Mouse (Mus musculus) forebrain, embryonic 14.5 days (tissue): ENCODE data around the gene Mea1. TPM values are rescaled to one million over a fixed set of nuclear protein-coding genes. Genes with fewer than 3 reads are reported as not detected.

Experiments used
- ATAC-seq: fragments of 200-750 bp; cut with Nextera tagmentation; 2 replicates; pipeline ENCODE4 v1.8.0; 2017; ENCODE audit warnings: mild to moderate bottlenecking, moderate library complexity
- DNase-seq: peaks from one replicate; pipeline ENCODE4 v3.0.0-alpha.2; 2015; ENCODE audit warnings: low spot score
- H3K27ac ChIP-seq: fragments of 300-500 bp; sonication (generic); 2 replicates; pipeline ENCODE4 v1.5.1; 2014; ENCODE audit warnings: low read depth, mild to moderate bottlenecking, control low read depth, low read length, moderate library complexity
- H3K27me3 ChIP-seq: fragments of 300-500 bp; sonication (generic); replicated peaks from 2 replicates; pipeline ENCODE4 v1.6.1; 2014; ENCODE audit warnings: low read length, control low read depth, mixed read lengths; ENCODE audit not compliant: control insufficient read depth, insufficient read depth
- H3K36me3 ChIP-seq: fragments of 300-500 bp; sonication (generic); 2 replicates; pipeline ENCODE4 v1.6.1; 2014; ENCODE audit warnings: low read length, control low read depth; ENCODE audit not compliant: control insufficient read depth, insufficient read depth
- H3K4me1 ChIP-seq: fragments of 300-500 bp; sonication (generic); 2 replicates; pipeline ENCODE4 v1.6.1; 2014; ENCODE audit warnings: antibody characterized with exemption, low read length, control low read depth; ENCODE audit not compliant: control insufficient read depth, insufficient read depth
- H3K4me2 ChIP-seq: fragments of 300-500 bp; sonication (generic); 2 replicates; pipeline ENCODE4 v1.6.1; 2014; ENCODE audit warnings: mild to moderate bottlenecking, control low read depth, low read length
- H3K4me3 ChIP-seq: fragments of 300-500 bp; sonication (generic); 2 replicates; pipeline ENCODE4 v1.5.1; 2014; ENCODE audit warnings: low read depth, low read length, control low read depth
- H3K9ac ChIP-seq: fragments of 300-500 bp; sonication (generic); 2 replicates; pipeline ENCODE4 v1.6.1; 2014; ENCODE audit warnings: mild to moderate bottlenecking, low read length, control low read depth, moderate library complexity
- H3K9me3 ChIP-seq: fragments of 300-500 bp; sonication (generic); replicated peaks from 2 replicates; pipeline ENCODE4 v1.6.1; 2016; ENCODE audit warnings: low read length, control low read depth, mixed read lengths; ENCODE audit not compliant: control insufficient read depth
- WGBS: fragments of 180-500 bp; shearing (Covaris S2); extraction: QIAGEN DNeasy Blood & Tissue Kit; methylation state at CpG from one replicate; pipeline ENCODE4 v1.1.7; 2014; 5-methylcytosine and 5-hydroxymethylcytosine counted together
- polyA plus RNA-seq: library from polyadenylated mRNA; unstranded; fragments of >200 nt; fragmentation: Nextera tagmentation; extraction: Ambion mirVana; gene quantifications from 2 replicates; pipeline ENCODE4 v1.2.1, GENCODE M21; 2014

The Mea1 gene
- polyA plus RNA-seq, 1 experiment from 2014 or later = 265 TPM

DNA sequence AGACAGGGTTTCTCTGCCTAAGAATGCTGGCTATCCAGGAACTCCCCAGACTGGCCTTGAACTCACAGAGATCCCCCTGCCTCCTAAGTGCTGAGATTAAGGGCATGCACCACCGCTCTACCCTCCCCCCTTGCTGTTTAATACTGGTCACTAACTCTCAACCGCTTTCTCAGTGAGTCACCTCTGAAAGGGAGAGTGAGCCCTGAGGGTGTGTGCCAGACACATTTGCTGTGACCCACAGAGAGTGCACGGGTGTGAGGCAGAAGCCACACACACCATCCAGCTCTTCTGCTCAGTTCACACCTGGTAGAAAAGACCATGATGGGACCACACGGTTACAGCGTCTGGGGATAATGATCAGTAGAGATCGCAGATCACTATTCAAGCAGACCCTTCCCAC is 19.9 kb downstream of the Mea1 start:
- H3K4me2 ChIP-seq = no peak overlapping the region
- H3K4me1 ChIP-seq = peaks cover 10% of the 10 kb centered on the region
- ATAC-seq (no peak), DNase-seq (no peak)
- no peak overlapping the region for H3K4me3 ChIP-seq
- H3K9ac ChIP-seq = no peak overlapping the region
- peaks cover 24% of the 10 kb centered on the region for H3K36me3 ChIP-seq
- no peaks in the 10 kb centered on the region for H3K27me3 ChIP-seq
- no peak overlapping the region for H3K27ac ChIP-seq
- 92% methylated on average over 6 of the region's 6 CpGs for WGBS
- H3K9me3 ChIP-seq = no peaks in the 10 kb centered on the region

DNA sequence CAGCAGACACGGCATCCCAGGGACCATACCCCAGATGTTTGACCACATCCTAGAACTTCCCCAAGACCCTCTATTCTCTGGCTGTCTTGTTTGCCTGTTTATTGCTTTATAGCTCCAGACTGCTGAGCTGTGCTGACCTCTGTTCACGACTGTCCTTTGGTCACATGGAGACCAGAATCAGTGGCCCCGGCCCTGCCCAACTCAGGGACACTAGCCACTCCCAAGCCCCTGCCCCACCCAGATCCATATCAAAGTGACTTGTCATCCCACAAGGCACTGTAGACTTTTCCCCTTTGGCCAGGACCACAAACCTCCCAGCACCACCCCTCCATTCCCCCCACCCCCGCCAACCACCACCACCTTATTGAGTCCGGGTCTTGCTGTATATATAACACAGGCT is 20.7 kb downstream of the Mea1 start:
- 92% methylated on average over 5 of the region's 5 CpGs for WGBS
- no peak overlapping the region for H3K27ac ChIP-seq
- no peak for DNase-seq
- H3K4me1 ChIP-seq = peaks cover 15% of the 10 kb centered on the region
- H3K27me3 ChIP-seq = no peaks in the 10 kb centered on the region
- H3K4me2 ChIP-seq = no peak overlapping the region
- ATAC-seq = no peak
- no peaks in the 10 kb centered on the region for H3K9me3 ChIP-seq
- no peak overlapping the region for H3K9ac ChIP-seq
- H3K4me3 ChIP-seq = no peak overlapping the region
- H3K36me3 ChIP-seq = peaks cover 24% of the 10 kb centered on the region

- whole genome bisulfite sequencing = 95% methylated on average over 3 of the region's 3 CpGs
- no peak overlapping the region for H3K4me3 ChIP-seq
- no peak for DNase-seq
These were observed 21.3 kb downstream of the Mea1 start for GRCm38 (mm10) chr17:46699912-46700311.

DNA sequence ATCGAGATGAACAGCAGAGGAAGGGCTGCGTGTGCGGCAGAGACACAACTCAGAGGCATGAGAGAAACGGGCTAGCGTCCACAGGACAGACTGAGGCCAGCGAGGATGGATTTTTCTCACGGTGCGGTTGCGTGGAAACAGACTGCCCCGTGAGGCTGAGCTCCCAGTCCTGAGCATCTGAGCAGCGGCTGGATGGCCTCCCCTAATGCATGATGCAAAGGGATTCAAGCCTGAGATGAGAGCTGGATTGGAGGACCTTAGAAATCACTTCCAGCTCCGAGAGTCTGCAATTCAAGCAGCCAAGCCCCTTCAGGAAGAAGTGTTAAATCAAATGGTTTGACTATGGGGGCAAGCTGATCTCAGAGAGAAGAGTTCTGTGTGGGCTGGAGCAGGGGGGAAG is 22.9 kb downstream of the Mea1 start:
- H3K27ac ChIP-seq = no peak overlapping the region
- no peaks in the 10 kb centered on the region for H3K9me3 ChIP-seq
- no peak overlapping the region for H3K4me3 ChIP-seq
- H3K27me3 ChIP-seq = no peaks in the 10 kb centered on the region
- peaks cover 19% of the 10 kb centered on the region for H3K4me1 ChIP-seq
- H3K36me3 ChIP-seq = peaks cover 19% of the 10 kb centered on the region
- DNase-seq (no peak), ATAC-seq (no peak)
- H3K4me2 ChIP-seq = no peak overlapping the region
- peak overlapping the region; percentile 13; the same call in 1 of the 2 replicates for H3K9ac ChIP-seq
- WGBS = 83% methylated on average over 12 of the region's 12 CpGs

More at GRCm38 (mm10) chr17:46699912-46700311, 21.3 kb downstream of the Mea1 start:
- peaks cover 15% of the 10 kb centered on the region for H3K4me1 ChIP-seq
- no peaks in the 10 kb centered on the region for H3K27me3 ChIP-seq
- ATAC-seq = no peak
- no peak overlapping the region for H3K4me2 ChIP-seq
- H3K9ac ChIP-seq = no peak overlapping the region
- H3K36me3 ChIP-seq = peaks cover 23% of the 10 kb centered on the region
- no peak overlapping the region for H3K27ac ChIP-seq
- H3K9me3 ChIP-seq = no peaks in the 10 kb centered on the region

- H3K9me3 ChIP-seq = no peaks in the 10 kb centered on the region
- no peaks in the 10 kb centered on the region for H3K27me3 ChIP-seq
- DNase-seq = no peak
- peak overlapping the region; percentile 95; the same call in 1 of the 2 replicates for H3K9ac ChIP-seq
- no peak overlapping the region for H3K4me2 ChIP-seq
- 88% methylated on average over 12 of the region's 12 CpGs for WGBS
- peaks cover 19% of the 10 kb centered on the region for H3K36me3 ChIP-seq
- H3K27ac ChIP-seq = no peak overlapping the region
- H3K4me1 ChIP-seq = peaks cover 19% of the 10 kb centered on the region
- H3K4me3 ChIP-seq = no peak overlapping the region
- ATAC-seq = no peak
These were observed 23.5 kb downstream of the Mea1 start for GRCm38 (mm10) chr17:46702100-46702499.

DNA sequence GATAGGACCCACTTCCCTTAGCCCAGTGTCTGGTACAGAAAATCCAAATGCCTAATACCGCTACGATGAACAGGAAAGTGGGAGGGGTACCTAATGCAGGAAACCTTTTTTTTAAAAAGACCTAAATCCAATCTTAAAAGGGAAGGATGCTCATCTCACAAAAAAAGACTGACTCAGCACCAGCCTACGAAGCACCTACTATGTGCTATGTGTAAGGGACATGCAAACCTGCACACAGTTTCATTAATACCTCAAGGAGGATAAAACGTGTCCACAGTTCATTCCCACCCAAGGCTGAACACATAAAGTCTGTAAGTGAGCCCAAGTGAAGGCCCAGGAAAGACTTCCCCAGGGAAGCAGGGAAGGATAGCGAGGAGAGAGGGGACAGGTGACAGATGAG is 23.9 kb downstream of the Mea1 start:
- H3K9ac ChIP-seq = peak overlapping the region; percentile 95
- ATAC-seq = no peak
- peaks cover 19% of the 10 kb centered on the region for H3K36me3 ChIP-seq
- no peaks in the 10 kb centered on the region for H3K9me3 ChIP-seq
- H3K4me3 ChIP-seq = 0 out of 2 replicates have a peak overlapping the region, but pooled peaks have one; percentile 95
- peaks cover 19% of the 10 kb centered on the region for H3K4me1 ChIP-seq
- WGBS = 90% methylated on average over 5 of the region's 5 CpGs
- peak overlapping the region; percentile 56; the same call in 1 of the 2 replicates for H3K4me2 ChIP-seq
- no peak overlapping the region for H3K27ac ChIP-seq
- H3K27me3 ChIP-seq = no peaks in the 10 kb centered on the region
- DNase-seq = no peak

GRCm38 (mm10) chr17:46703971-46704886 is 25.6 kb downstream of the Mea1 start:
- Histone ChIP-seq H3K27me3 (no peaks in the 10 kb centered on the region), H3K4me3 (peak overlapping the region; percentile 95), H3K36me3 (peaks cover 8% of the 10 kb centered on the region), H3K4me1 (peaks cover 19% of the 10 kb centered on the region), H3K27ac (peak overlapping the region; percentile 90), H3K9ac (peak overlapping the region; percentile 95), H3K9me3 (no peaks in the 10 kb centered on the region), H3K4me2 (peak overlapping the region; percentile 56)
- DNase-seq (no peak), ATAC-seq (peak; percentile 70)
- 4% methylated on average over 40 of the region's 41 CpGs for WGBS

GRCm38 (mm10) chr17:46704887-46705835 is 26.6 kb downstream of the Mea1 start, which contains the start of gene Ppp2r5d:
Ppp2r5d (minus strand) TSS chr17:46705111.
- H3K4me1 ChIP-seq = peaks cover 19% of the 10 kb centered on the region
- peak; percentile 99 for DNase-seq

More at GRCm38 (mm10) chr17:46704887-46705835, 26.6 kb downstream of the Mea1 start, which contains the start of gene Ppp2r5d:
- H3K9me3 ChIP-seq = no peaks in the 10 kb centered on the region
- ATAC-seq = peak; percentile 98
- H3K36me3 ChIP-seq = no peaks in the 10 kb centered on the region
- H3K4me2 ChIP-seq = peak within 1 kb of the TSS; percentile 86
- WGBS = 1% methylated on average over 48 of the region's 48 CpGs
- H3K9ac ChIP-seq = peak within 1 kb of the TSS; percentile 95
- H3K27me3 ChIP-seq = no peaks in the 10 kb centered on the region
- H3K27ac ChIP-seq = peak within 1 kb of the TSS; percentile 90
- H3K4me3 ChIP-seq = peak within 1 kb of the TSS; percentile 95
